Mouse (Mus musculus) stomach, postnatal 0 days (tissue): ENCODE results near the gene Ank3.

Source experiments
- CTCF ChIP-seq: IDR thresholded peaks from 2 replicates; pipeline ENCODE4 v1.5.1; 2016; ENCODE audit warnings: antibody characterized with exemption, low read depth, mild to moderate bottlenecking, moderate library complexity
- EP300 ChIP-seq: optimal IDR thresholded peaks from 2 replicates; pipeline ENCODE3; 2016; ENCODE audit warnings: antibody characterized with exemption

DNA sequence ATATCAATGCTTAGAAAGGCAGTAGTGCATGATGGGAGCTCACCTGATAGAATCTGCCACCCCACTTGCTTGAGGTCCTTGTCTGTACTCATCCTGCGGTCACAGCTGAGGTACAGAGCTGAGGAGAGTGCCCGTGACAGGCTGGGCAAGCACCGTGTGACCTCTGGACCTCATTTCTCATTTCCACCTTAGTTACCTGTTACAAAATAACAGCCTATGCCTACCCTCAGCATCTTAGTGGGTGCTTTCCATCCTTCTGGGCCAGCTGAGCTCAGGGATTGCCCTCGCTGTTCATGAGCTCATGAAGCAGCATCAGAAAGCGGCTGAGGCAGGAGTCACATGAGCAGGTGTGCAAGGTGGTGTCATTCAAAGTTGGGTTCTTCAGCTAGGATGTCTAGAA, 523.5 kb downstream of the Ank3 start:
- no peak for TF ChIP-seq CTCF
- no peak for TF ChIP-seq EP300
